Mouse (Mus musculus): ENCODE results near the gene Sipa1l3. TPM values are rescaled to one million over a fixed set of nuclear protein-coding genes. Genes with fewer than 3 reads are reported as not detected.

The Sipa1l3 gene
- polyA plus RNA-seq, 1 experiment = 19.0 TPM

DNA sequence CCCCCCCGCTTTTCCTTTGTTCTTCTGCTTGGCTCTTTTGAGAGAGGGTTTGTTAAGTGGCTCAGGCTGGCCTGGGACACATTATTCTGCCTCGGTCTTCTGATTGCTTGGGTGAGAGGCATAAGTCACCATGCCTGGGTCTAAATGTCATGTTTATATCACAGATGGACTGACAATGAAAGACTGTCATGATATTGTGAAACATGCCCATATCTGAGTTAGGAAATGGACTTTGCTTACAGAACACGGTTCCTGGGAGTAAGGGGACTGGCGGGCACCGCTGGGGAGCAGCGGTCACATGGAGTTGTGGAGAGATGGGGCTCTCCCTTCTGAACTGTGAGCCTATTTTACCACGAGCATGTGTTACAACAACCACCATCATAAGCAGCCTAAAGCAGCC, 184.3 kb downstream of the Sipa1l3 start:
- Histone ChIP-seq H3ac (ENCODE audit: control insufficient read depth, insufficient read length) (no peak overlapping the region), H3K4me2 (ENCODE audit: low read depth) (no peak overlapping the region), H3K79me2 (ENCODE audit: control insufficient read depth, insufficient read depth) (no peaks in the 10 kb centered on the region), H3K4me3 (no peak overlapping the region), H3K27me3 (ENCODE audit: control insufficient read depth, insufficient read depth, insufficient read length) (no peaks in the 10 kb centered on the region), H3K36me3 (ENCODE audit: control insufficient read depth, insufficient read depth) (no peaks in the 10 kb centered on the region)
- TF ChIP-seq E2F4 (IDR thresholded peaks at IDR 0.05; ENCODE audit: insufficient read depth) (no peak), MYOD1 (IDR thresholded peaks at IDR 0.05; ENCODE audit: control insufficient read depth in 1 of 3, insufficient read length in 2 of 3, low read depth in 2 of 3) (no peak), CEBPB (IDR thresholded peaks at IDR 0.05; ENCODE audit: insufficient read depth, poor library complexity, severe bottlenecking) (no peak), USF1 (IDR thresholded peaks at IDR 0.05; ENCODE audit: low read depth) (no peak), SRF (IDR thresholded peaks at IDR 0.05; ENCODE audit: control insufficient read depth, insufficient read length, low read depth) (no peak), TCF12 (IDR thresholded peaks at IDR 0.05; ENCODE audit: insufficient read depth, poor library complexity, severe bottlenecking) (no peak), REST (IDR thresholded peaks at IDR 0.05; ENCODE audit: insufficient read depth, insufficient read length) (no peak), MAX (IDR thresholded peaks at IDR 0.05; ENCODE audit: low read depth) (no peak), MYOG (IDR thresholded peaks at IDR 0.05; ENCODE audit: control insufficient read depth in 1 of 3, insufficient read depth in 1 of 3, insufficient read length in 2 of 3, low read depth in 2 of 3) (no peak), POLR2A (IDR thresholded peaks at IDR 0.05; ENCODE audit: insufficient read length, low read depth) (no peak)

DNA sequence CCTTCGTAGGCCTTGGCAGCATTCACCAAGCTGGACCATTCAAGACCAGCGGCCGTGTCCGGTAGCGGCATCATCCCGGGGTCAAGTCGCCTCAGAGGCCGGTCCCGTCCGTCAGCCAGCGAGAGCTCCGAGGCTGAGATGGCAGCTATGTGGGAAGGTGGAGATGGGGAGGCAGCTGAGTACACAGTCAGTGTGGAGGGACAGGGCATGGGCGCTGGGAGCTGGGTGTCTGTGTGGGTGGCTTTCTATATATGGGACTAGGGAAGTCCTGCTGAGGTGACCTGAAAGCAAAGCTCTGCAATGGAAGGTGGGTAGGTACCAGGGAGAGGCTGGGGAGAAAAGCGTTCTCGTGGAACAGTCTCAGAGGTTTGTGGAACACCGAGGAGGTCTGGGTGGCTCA, 189.5 kb downstream of the Sipa1l3 start:
- Histone ChIP-seq H3K36me3 (ENCODE audit: control insufficient read depth, insufficient read depth) (no peaks in the 10 kb centered on the region), H3K79me2 (ENCODE audit: control insufficient read depth, insufficient read depth) (no peaks in the 10 kb centered on the region), H3ac (ENCODE audit: control insufficient read depth, insufficient read length) (no peak overlapping the region), H3K4me3 (no peak overlapping the region), H3K4me2 (ENCODE audit: low read depth) (no peak overlapping the region), H3K27me3 (ENCODE audit: control insufficient read depth, insufficient read depth, insufficient read length) (no peaks in the 10 kb centered on the region)
- TF ChIP-seq E2F4 (IDR thresholded peaks at IDR 0.05; ENCODE audit: insufficient read depth) (no peak), TCF3 (IDR thresholded peaks at IDR 0.05; ENCODE audit: insufficient read length, low read depth) (no peak), MYOG (IDR thresholded peaks at IDR 0.05; ENCODE audit: control insufficient read depth in 1 of 3, insufficient read depth in 1 of 3, insufficient read length in 2 of 3, low read depth in 2 of 3) (no peak), CEBPB (IDR thresholded peaks at IDR 0.05; ENCODE audit: insufficient read depth, poor library complexity, severe bottlenecking) (no peak)

DNA sequence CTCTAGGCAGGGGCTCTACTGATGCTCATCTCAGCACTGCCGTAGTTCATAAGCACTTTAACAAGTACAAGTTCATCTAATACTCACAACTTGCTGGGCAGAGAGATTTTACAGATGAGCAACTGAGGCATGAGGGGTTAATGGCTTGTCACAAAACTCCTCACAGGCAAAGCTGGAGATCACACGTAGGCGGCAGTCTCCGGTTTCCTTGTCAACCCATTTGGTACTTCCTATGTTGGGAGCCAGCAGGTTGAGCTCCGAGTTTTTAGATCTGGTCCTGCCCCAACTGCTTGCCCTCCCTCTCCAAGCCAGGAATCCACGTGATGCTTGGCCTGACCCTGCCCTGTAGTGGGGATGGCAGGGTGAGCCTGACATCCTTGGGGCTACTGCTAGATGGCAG, 191.4 kb downstream of the Sipa1l3 start:
- TF ChIP-seq POLR2AphosphoS2 (IDR thresholded peaks at IDR 0.05; ENCODE audit: insufficient read length, low read depth) (no peak), TCF12 (IDR thresholded peaks at IDR 0.05; ENCODE audit: insufficient read depth, poor library complexity, severe bottlenecking) (no peak), TCF3 (IDR thresholded peaks at IDR 0.05; ENCODE audit: insufficient read length, low read depth) (no peak), SRF (IDR thresholded peaks at IDR 0.05; ENCODE audit: control insufficient read depth, insufficient read length, low read depth) (no peak), CEBPB (IDR thresholded peaks at IDR 0.05; ENCODE audit: insufficient read depth, poor library complexity, severe bottlenecking) (no peak)
- H3K4me2 ChIP-seq (ENCODE audit: low read depth) = no peak overlapping the region
- no peaks in the 10 kb centered on the region for H3K36me3 ChIP-seq (ENCODE audit: control insufficient read depth, insufficient read depth)
- no peaks in the 10 kb centered on the region for H3K79me2 ChIP-seq (ENCODE audit: control insufficient read depth, insufficient read depth)
- H3ac ChIP-seq (ENCODE audit: control insufficient read depth, insufficient read length) = no peak overlapping the region
- H3K4me3 ChIP-seq = no peak overlapping the region
- H3K27me3 ChIP-seq (ENCODE audit: control insufficient read depth, insufficient read depth, insufficient read length) = no peaks in the 10 kb centered on the region

DNA sequence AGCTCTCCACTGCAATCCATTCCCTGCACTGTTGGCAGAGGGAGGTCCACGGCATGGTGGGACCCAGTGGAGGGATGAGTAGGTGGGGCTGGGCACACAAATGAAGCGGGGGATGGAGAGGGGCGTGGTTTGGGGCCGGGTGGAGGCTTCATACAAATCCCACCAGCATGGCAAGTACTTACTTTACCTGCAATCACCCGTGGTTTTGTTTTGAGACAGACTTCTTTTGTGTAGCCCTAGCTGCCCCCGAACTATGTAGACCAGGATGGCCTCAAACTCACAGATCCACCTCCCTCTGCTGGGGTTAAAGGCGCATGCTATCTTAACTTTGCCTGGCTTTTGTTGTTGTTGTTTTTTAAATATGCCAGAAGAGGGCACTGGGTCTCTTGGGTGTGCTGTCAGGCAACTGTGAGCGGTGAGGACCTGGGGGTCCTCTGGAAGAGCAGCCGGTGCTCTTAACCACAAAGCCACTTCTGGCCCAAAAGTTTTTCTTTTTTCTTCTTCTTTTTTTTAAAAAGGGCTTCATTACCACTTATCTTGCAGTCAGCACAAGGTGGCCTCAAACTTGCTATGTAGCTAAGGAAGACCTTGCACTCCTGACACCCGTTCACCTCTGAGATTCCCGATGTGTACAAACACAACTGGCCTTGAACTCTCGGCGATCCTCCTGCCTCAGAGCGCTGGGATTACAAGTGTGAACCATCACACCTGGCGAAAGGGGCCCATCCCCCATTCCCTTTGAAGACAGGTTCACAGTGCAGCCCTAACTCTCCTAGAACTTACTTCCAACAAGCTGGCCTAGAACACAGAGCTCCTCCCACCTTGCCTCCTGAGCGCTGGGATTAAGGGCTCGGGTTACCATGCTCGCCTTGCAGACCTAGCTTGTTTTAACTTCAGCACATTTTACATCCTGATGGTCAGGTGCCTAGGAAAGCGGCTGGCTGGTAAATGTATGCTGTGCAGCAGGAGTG, 198.8 kb downstream of the Sipa1l3 start:
- TF ChIP-seq TCF12 (IDR thresholded peaks at IDR 0.05; ENCODE audit: insufficient read depth, poor library complexity, severe bottlenecking) (no peak), POLR2A (IDR thresholded peaks at IDR 0.05; ENCODE audit: insufficient read length, low read depth) (no peak)
- no peak overlapping the region for H3K4me3 ChIP-seq
- no peaks in the 10 kb centered on the region for H3K79me2 ChIP-seq (ENCODE audit: control insufficient read depth, insufficient read depth)
- no peaks in the 10 kb centered on the region for H3K36me3 ChIP-seq (ENCODE audit: control insufficient read depth, insufficient read depth)
- no peak overlapping the region for H3ac ChIP-seq (ENCODE audit: control insufficient read depth, insufficient read length)
- no peaks in the 10 kb centered on the region for H3K27me3 ChIP-seq (ENCODE audit: control insufficient read depth, insufficient read depth, insufficient read length)
- H3K4me2 ChIP-seq (ENCODE audit: low read depth) = no peak overlapping the region

DNA sequence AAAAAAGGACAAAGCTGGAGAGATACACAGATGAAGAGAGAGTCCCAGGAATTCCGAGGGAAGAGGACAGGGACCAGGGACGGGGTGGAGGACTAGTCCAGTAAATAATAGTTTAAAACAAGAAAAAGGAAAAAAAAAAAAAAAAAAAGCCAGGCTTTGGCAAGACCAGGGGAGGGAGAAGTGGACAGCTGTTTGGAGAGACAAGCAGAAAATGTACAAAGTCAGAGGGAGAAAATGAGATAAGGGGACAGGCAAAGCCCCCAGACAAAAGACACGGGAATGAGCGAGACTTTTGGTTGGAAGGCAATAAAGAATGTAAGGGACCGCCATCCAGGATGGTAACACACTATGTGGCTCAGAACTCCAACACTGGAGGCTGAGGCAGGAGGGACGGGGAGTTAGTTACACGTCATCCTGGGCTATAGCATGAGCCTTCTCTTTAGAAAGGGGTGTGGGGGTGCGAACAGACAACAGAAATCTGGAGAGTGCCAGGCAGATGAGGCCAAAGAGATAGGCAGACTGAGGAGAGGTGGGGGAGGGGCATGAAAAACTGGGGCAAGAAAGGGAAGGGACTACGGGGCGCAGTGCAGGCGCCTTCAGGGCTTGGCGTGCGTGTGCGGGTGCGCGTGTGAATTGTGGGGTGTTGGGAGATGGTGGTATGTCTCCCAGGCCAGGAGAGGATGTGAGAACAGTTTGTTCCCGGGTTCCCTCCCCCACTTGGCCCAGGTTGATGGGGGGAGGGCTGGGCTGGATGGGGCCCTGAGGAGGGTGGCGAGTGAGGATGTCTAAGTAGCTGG, 200.1 kb downstream of the Sipa1l3 start:
- Histone ChIP-seq H3K27me3 (ENCODE audit: control insufficient read depth, insufficient read depth, insufficient read length) (no peaks in the 10 kb centered on the region), H3K4me3 (no peak overlapping the region), H3K36me3 (ENCODE audit: control insufficient read depth, insufficient read depth) (no peaks in the 10 kb centered on the region), H3K79me2 (ENCODE audit: control insufficient read depth, insufficient read depth) (no peaks in the 10 kb centered on the region), H3K4me2 (ENCODE audit: low read depth) (no peak overlapping the region), H3ac (ENCODE audit: control insufficient read depth, insufficient read length) (no peak overlapping the region)
- TF ChIP-seq POLR2AphosphoS2 (IDR thresholded peaks at IDR 0.05; ENCODE audit: insufficient read length, low read depth) (peak; percentile 51), SRF (IDR thresholded peaks at IDR 0.05; ENCODE audit: control insufficient read depth, insufficient read length, low read depth) (no peak), TCF3 (IDR thresholded peaks at IDR 0.05; ENCODE audit: insufficient read length, low read depth) (no peak), TCF12 (IDR thresholded peaks at IDR 0.05; ENCODE audit: insufficient read depth, poor library complexity, severe bottlenecking) (no peak)
